Mouse (Mus musculus): ENCODE measurements around the gene Gjb3. TPM values are rescaled to one million over a fixed set of nuclear protein-coding genes. Genes with fewer than 3 reads are reported as not detected.

The Gjb3 gene
- total and polyA plus RNA-seq, 3 experiments = not detected

DNA sequence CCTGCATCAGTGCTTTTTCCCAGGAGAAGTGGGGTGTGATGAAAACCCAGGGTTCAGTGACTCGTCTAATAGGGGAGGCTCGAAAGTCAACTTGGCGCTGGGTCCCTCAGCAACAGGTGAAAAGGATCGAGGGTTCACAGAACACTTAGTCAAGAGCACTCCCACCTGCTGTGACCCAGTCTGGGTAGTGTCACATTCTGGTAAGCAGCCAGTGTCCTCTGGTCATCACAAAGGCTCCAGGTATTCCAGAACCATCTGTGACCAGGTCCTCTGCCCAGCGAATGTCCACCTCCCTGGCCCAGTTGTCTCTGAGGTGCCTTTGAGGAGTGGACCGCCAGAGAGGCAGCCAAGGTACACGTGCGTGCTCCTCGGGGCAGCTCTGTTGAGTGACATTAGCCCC, 19.1 kb downstream of the Gjb3 start:
- Histone ChIP-seq H3K4me3 (replicated peaks in 1 of 3; ENCODE audit: low read depth in 2 of 3, low read length in 2 of 3, poor library complexity in 1 of 3) (no peak overlapping the region), H3K9ac (ENCODE audit: insufficient read depth, low read depth) (no peak overlapping the region), H3K4me2 (ENCODE audit: insufficient read depth, low read depth, poor library complexity, severe bottlenecking) (no peak overlapping the region), H3K27me3 (replicated peaks) (peaks cover 41% of the 10 kb centered on the region), H3K27ac (ENCODE audit: insufficient read depth, low read depth) (no peak overlapping the region), H3K36me3 (replicated peaks in 1 of 2; ENCODE audit: control insufficient read depth in 1 of 2, insufficient read depth in 1 of 2, low read length in 1 of 2) (no peaks in the 10 kb centered on the region), H3K4me1 (ENCODE audit: control insufficient read depth in 1 of 2, insufficient read depth in 2 of 2) (peaks cover 0 to 9% of the 10 kb centered on the region in 2 experiments; a peak in 1 of 4 replicates), H3K9me3 (replicated peaks; ENCODE audit: low read length) (no peaks in the 10 kb centered on the region), H3K79me2 (replicated peaks; ENCODE audit: control insufficient read depth, extremely low read depth, insufficient read depth, poor library complexity, severe bottlenecking) (no peaks in the 10 kb centered on the region)
- in situ Hi-C loops (cut with MboI; ENCODE audit: low pct_ligation_motif_present, low pct_unique_long_range_greater_than_20kb, low sequenced_read_pairs) (no loop called here), dilution Hi-C loops (cut with MboI; ENCODE audit: extremely low pct_ligation_motif_present, extremely low pct_unique_long_range_greater_than_20kb, low sequenced_read_pairs) (no loop called here)
- TF ChIP-seq CTCF (conservative IDR thresholded peaks at IDR 0.05 in 1 of 2, IDR thresholded peaks at IDR 0.05 in 1 of 2; ENCODE audit: low read depth in 2 of 2, low read length in 2 of 2) = no peak
- TF ChIP-seq ZC3H11A (IDR thresholded peaks at IDR 0.05; ENCODE audit: low read depth, low read length) = no peak
- TF ChIP-seq CHD1 (IDR thresholded peaks at IDR 0.05; ENCODE audit: low read depth, low read length) = no peak
- no peak for TF ChIP-seq MAFK (IDR thresholded peaks at IDR 0.05; ENCODE audit: insufficient replicate concordance, low read length)
- TF ChIP-seq POLR2A (IDR thresholded peaks at IDR 0.05; ENCODE audit: low read depth, low read length) = no peak
- TF ChIP-seq SIN3A (IDR thresholded peaks at IDR 0.05; ENCODE audit: low read length) = no peak
- no peak for TF ChIP-seq MEF2A (IDR thresholded peaks at IDR 0.05; ENCODE audit: borderline replicate concordance, low read depth, low read length)
- TF ChIP-seq JUN (IDR thresholded peaks at IDR 0.05; ENCODE audit: insufficient read depth, low read depth, low read length) = no peak
- no peak for TF ChIP-seq MAZ (IDR thresholded peaks at IDR 0.05; ENCODE audit: low read depth, low read length)
- TF ChIP-seq RAD21 (IDR thresholded peaks at IDR 0.05; ENCODE audit: low read depth, low read length) = no peak
- no peak for TF ChIP-seq ETS1 (conservative IDR thresholded peaks at IDR 0.05; ENCODE audit: low read depth, low read length)
- TF ChIP-seq MYC (IDR thresholded peaks at IDR 0.05; ENCODE audit: low read depth, low read length) = no peak
- TF ChIP-seq JUND (conservative IDR thresholded peaks at IDR 0.05; ENCODE audit: low read depth, low read length) = no peak
- no peak for TF ChIP-seq SMC3 (IDR thresholded peaks at IDR 0.05; ENCODE audit: low read depth, low read length)
- TF ChIP-seq MXI1 (IDR thresholded peaks at IDR 0.05; ENCODE audit: low read depth, low read length) = no peak
- TF ChIP-seq USF2 (conservative IDR thresholded peaks at IDR 0.05; ENCODE audit: low read depth, low read length) = no peak
- TF ChIP-seq E2F4 (IDR thresholded peaks at IDR 0.05; ENCODE audit: insufficient replicate concordance, low read depth, low read length) = no peak
- no peak for TF ChIP-seq BHLHE40 (IDR thresholded peaks at IDR 0.05; ENCODE audit: low read depth, low read length)
- no peak for TF ChIP-seq HCFC1 (IDR thresholded peaks at IDR 0.05; ENCODE audit: low read depth, low read length)
- no peak for TF ChIP-seq ELF1 (IDR thresholded peaks at IDR 0.05; ENCODE audit: low read depth, low read length)
- DNase-seq (ENCODE audit: extremely low read depth) = no peak

- peaks cover 16% of the 10 kb centered on the region for H3K27me3 ChIP-seq (replicated peaks)
- no peak overlapping the region for H3K27ac ChIP-seq (ENCODE audit: insufficient read depth, low read depth)
- TF ChIP-seq IRF4 (IDR thresholded peaks at IDR 0.05; ENCODE audit: low read depth, low read length) = no peak
- TF ChIP-seq ELF1 (IDR thresholded peaks at IDR 0.05; ENCODE audit: low read depth, low read length) = no peak
- TF ChIP-seq NELFE (IDR thresholded peaks at IDR 0.05; ENCODE audit: low read depth, low read length) = no peak
- TF ChIP-seq HCFC1 (IDR thresholded peaks at IDR 0.05; ENCODE audit: low read depth, low read length) = no peak
- no peak for TF ChIP-seq CTCF (conservative IDR thresholded peaks at IDR 0.05 in 1 of 2, IDR thresholded peaks at IDR 0.05 in 1 of 2; ENCODE audit: low read depth in 2 of 2, low read length in 2 of 2)
- no peak for TF ChIP-seq JUN (IDR thresholded peaks at IDR 0.05; ENCODE audit: insufficient read depth, low read depth, low read length)
- no peak for TF ChIP-seq JUND (conservative IDR thresholded peaks at IDR 0.05; ENCODE audit: low read depth, low read length)
- TF ChIP-seq MYC (IDR thresholded peaks at IDR 0.05; ENCODE audit: low read depth, low read length) = no peak
- no peak for TF ChIP-seq ZNF384 (IDR thresholded peaks at IDR 0.05; ENCODE audit: low read depth, low read length)
- no peak for TF ChIP-seq RCOR1 (conservative IDR thresholded peaks at IDR 0.05; ENCODE audit: low read depth, low read length)
- TF ChIP-seq ZC3H11A (IDR thresholded peaks at IDR 0.05; ENCODE audit: low read depth, low read length) = no peak
- no peak for TF ChIP-seq BHLHE40 (IDR thresholded peaks at IDR 0.05; ENCODE audit: low read depth, low read length)
- TF ChIP-seq USF1 (IDR thresholded peaks at IDR 0.05; ENCODE audit: low read depth, low read length) = no peak
- no peak for TF ChIP-seq TCF12 (IDR thresholded peaks at IDR 0.05; ENCODE audit: low read depth, low read length)
- no peak for TF ChIP-seq ETS1 (conservative IDR thresholded peaks at IDR 0.05; ENCODE audit: low read depth, low read length)
- no peak for TF ChIP-seq UBTF (IDR thresholded peaks at IDR 0.05; ENCODE audit: low read depth, low read length)
- no peak for TF ChIP-seq POLR2AphosphoS2 (IDR thresholded peaks at IDR 0.05; ENCODE audit: low read depth, low read length)
- dilution Hi-C loops (cut with MboI; ENCODE audit: extremely low pct_ligation_motif_present, extremely low pct_unique_long_range_greater_than_20kb, low sequenced_read_pairs) = no loop called here
- H3K4me1 ChIP-seq (ENCODE audit: control insufficient read depth in 1 of 2, insufficient read depth in 2 of 2) = no peaks in the 10 kb centered on the region; a peak in 1 of 4 replicates
- no peaks in the 10 kb centered on the region for H3K36me3 ChIP-seq (replicated peaks in 1 of 2; ENCODE audit: control insufficient read depth in 1 of 2, insufficient read depth in 1 of 2, low read length in 1 of 2)
- no peak overlapping the region for H3K4me2 ChIP-seq (ENCODE audit: insufficient read depth, low read depth, poor library complexity, severe bottlenecking)
- DNase-seq (ENCODE audit: extremely low read depth) = no peak
- no peaks in the 10 kb centered on the region for H3K79me2 ChIP-seq (replicated peaks; ENCODE audit: control insufficient read depth, extremely low read depth, insufficient read depth, poor library complexity, severe bottlenecking)
- no peaks in the 10 kb centered on the region for H3K9me3 ChIP-seq (replicated peaks; ENCODE audit: low read length)
- in situ Hi-C loops (cut with MboI; ENCODE audit: low pct_ligation_motif_present, low pct_unique_long_range_greater_than_20kb, low sequenced_read_pairs) = no loop called here
- H3K4me3 ChIP-seq (replicated peaks in 1 of 3; ENCODE audit: low read depth in 2 of 3, low read length in 2 of 3, poor library complexity in 1 of 3) = no peak overlapping the region
- H3K9ac ChIP-seq (ENCODE audit: insufficient read depth, low read depth) = no peak overlapping the region
Measured at GRCm38 (mm10) chr4:127306915-127307314, 23.7 kb downstream of the Gjb3 start.

Measured in CH12.LX (cell line).